Mouse (Mus musculus): ENCODE results near the gene Ssmem1. TPM values are rescaled to one million over a fixed set of nuclear protein-coding genes. Genes with fewer than 3 reads are reported as not detected.
A peak's percentile ranks its signal among the peaks of the same experiment; 100 is the strongest.

Ssmem1 gene
- polyA plus RNA-seq (2015; fragmentation: Nextera tagmentation; extraction: Ambion mirVana): 0.23 TPM in 1 of 2 replicates, not detected in the other

DNA sequence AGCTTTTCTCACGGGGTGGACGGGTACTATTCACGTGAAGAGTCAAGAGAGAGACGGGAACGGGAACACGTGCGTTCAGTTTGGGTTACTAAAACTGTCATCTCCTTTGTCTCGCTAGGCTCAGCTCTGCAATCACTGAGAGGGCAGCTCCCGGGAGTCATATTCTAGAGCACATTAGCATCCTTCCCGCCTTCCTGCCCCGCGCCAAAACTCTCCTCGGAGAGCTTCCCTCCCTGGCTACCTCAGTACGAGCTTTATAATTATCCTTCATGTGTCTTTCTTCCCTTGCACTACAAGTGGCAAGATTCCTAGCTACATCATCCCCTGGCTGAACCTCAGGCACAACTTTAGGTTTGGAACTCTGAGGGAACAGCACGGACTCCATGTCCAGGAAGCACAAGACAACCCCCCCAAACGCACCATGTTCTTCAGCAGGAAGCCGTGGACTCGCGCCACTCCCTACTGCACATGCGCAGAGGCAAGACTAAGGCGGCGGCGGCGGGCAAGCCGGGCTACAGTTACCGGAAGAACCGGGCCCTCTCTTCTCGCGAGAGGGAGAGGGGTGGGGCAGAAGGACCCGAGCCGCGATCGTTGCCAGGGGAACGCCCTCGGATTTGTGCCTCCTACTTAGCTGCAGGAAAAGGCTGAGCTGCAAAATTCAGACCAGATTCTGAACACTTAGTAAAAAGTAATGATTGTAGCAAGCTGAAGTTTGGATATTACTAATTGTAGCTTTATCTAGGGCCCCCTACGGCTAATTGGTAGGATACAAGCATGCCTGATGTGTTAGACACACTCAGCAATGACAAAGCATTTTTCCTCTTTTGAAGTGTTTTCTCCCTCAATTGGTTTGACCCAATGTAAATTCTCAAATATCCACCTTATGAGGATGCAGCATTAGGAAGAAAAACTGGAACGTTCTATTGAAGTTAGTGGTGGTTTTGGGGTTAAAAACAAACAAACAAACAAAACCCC, at the start of gene Ssmem1, which contains the start of gene Tmem209:
Gene Ssmem1, plus strand, starts transcription at position 585 of the 975 bp plus-strand sequence.
Gene Tmem209, minus strand, starts transcription at position 519 of the 975 bp plus-strand sequence.
- WGBS: under 1% methylated on average over 37 of the region's 37 CpGs
- H3K4me1 ChIP-seq: peaks cover 20% of the 10 kb centered on the region
- ATAC-seq (ENCODE audit: insufficient number of reproducible peaks, insufficient read depth, low FRiP score, low TSS enrichment, low read depth): peak; percentile 98
- peaks cover 20% of the 10 kb centered on the region for H3K36me3 ChIP-seq
- peak within 1 kb of the TSS; percentile 99 for H3K27ac ChIP-seq
- H3K9me3 ChIP-seq: no peaks in the 10 kb centered on the region
- H3K4me2 ChIP-seq: peak within 1 kb of the TSS; percentile 68
- no peaks in the 10 kb centered on the region for H3K27me3 ChIP-seq
- H3K9ac ChIP-seq: peak within 1 kb of the TSS; percentile 89
- H3K4me3 ChIP-seq: peak within 1 kb of the TSS; percentile 57

GRCm38 (mm10) chr6:30460750-30461446, 48.8 kb upstream of the Ssmem1 start:
- Histone ChIP-seq H3K9ac (peak overlapping the region; percentile 75), H3K4me3 (peak overlapping the region; percentile 11), H3K27ac (peak overlapping the region; percentile 97), H3K9me3 (no peaks in the 10 kb centered on the region), H3K4me1 (peaks cover 32% of the 10 kb centered on the region), H3K4me2 (peak overlapping the region; percentile 64), H3K36me3 (0 out of 2 replicates have a peak, but pooled peaks cover 2% of the 10 kb centered on the region), H3K27me3 (no peaks in the 10 kb centered on the region)
- ATAC-seq (ENCODE audit: insufficient number of reproducible peaks, insufficient read depth, low FRiP score, low TSS enrichment, low read depth): peak; percentile 81
- 14% methylated on average over 19 of the region's 19 CpGs for WGBS

DNA sequence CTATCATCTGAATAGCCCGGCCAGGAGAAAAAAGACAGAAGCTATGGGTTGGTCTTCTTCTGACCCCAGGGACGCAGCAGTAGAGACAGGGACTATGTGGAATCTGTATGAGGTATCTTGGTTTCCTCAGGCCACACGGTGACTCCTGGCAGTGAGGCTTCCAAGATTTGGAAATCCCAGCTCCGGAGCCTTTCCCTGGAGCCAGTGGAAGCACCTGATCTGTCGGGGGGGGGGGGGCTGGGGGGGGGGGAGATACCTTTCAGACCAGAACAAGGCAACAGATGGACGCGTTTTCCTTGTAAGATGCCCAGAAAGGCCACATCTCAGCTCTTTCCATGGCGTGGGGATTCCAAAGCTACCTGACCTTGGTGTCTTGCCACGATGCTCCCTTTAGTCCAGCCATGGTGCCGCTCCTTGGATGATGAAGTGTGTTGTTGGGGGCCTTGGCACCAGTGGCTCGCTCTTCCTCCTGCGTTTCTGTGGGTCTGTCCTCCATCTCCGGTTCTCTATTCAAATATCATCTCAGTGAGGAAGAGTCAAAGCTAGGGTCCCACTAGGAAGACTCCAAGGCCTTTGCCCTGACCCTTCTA, 47.8 kb upstream of the Ssmem1 start:
- H3K36me3 ChIP-seq: no peaks in the 10 kb centered on the region
- H3K27ac ChIP-seq: peak overlapping the region; percentile 97
- no peaks in the 10 kb centered on the region for H3K9me3 ChIP-seq
- H3K4me2 ChIP-seq: no peak overlapping the region
- no peaks in the 10 kb centered on the region for H3K27me3 ChIP-seq
- 0 out of 2 replicates have a peak overlapping the region, but pooled peaks have one; percentile 75 for H3K9ac ChIP-seq
- WGBS: 92% methylated on average over 12 of the region's 13 CpGs
- H3K4me3 ChIP-seq: no peak overlapping the region
- H3K4me1 ChIP-seq: peaks cover 41% of the 10 kb centered on the region
- no peak for ATAC-seq (ENCODE audit: insufficient number of reproducible peaks, insufficient read depth, low FRiP score, low TSS enrichment, low read depth)

GRCm38 (mm10) chr6:30462822-30463221, 46.8 kb upstream of the Ssmem1 start:
- H3K27ac ChIP-seq: 0 out of 2 replicates have a peak overlapping the region, but pooled peaks have one; percentile 4

DNA sequence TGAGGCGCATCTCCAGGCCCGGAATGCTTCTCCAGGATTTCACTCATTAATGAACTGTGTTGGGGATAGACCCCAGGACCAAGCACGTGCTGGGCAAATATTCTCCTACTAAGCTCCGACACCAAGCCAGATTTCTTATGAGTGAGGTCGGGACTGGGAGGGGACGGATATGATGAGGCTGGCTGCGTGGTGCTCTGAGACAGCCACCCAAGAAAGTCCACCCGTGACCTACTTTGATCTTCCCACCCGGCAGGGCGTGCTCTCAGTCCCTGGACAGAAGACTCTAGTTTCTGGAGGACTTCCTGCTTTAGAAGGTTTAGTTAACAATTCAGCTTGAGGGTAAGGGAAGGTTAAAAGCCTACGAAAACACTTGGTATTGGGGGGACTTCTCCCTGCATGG, 44.1 kb upstream of the Ssmem1 start:
- Histone ChIP-seq H3K27ac (no peak overlapping the region), H3K36me3 (no peaks in the 10 kb centered on the region), H3K4me3 (no peak overlapping the region), H3K9ac (no peak overlapping the region), H3K27me3 (no peaks in the 10 kb centered on the region), H3K9me3 (0 out of 2 replicates have a peak, but pooled peaks cover 3% of the 10 kb centered on the region), H3K4me1 (peaks cover 43% of the 10 kb centered on the region), H3K4me2 (no peak overlapping the region)
- ATAC-seq (ENCODE audit: insufficient number of reproducible peaks, insufficient read depth, low FRiP score, low TSS enrichment, low read depth): no peak
- WGBS: 86% methylated on average over 11 of the region's 11 CpGs

More at GRCm38 (mm10) chr6:30462822-30463221, 46.8 kb upstream of the Ssmem1 start:
- no peaks in the 10 kb centered on the region for H3K9me3 ChIP-seq
- H3K4me1 ChIP-seq: peaks cover 46% of the 10 kb centered on the region
- 17% methylated on average over 7 of the region's 7 CpGs for WGBS
- H3K27me3 ChIP-seq: no peaks in the 10 kb centered on the region
- no peak overlapping the region for H3K4me2 ChIP-seq
- H3K9ac ChIP-seq: no peak overlapping the region
- H3K36me3 ChIP-seq: no peaks in the 10 kb centered on the region
- no peak overlapping the region for H3K4me3 ChIP-seq
- no peak for ATAC-seq (ENCODE audit: insufficient number of reproducible peaks, insufficient read depth, low FRiP score, low TSS enrichment, low read depth)

GRCm38 (mm10) chr6:30468058-30468457, 41.6 kb upstream of the Ssmem1 start:
- WGBS: 52% methylated on average over 1 of the region's 1 CpGs
- no peak overlapping the region for H3K27ac ChIP-seq
- H3K4me3 ChIP-seq: no peak overlapping the region

GRCm38 (mm10) chr6:30468684-30469083, 41.0 kb upstream of the Ssmem1 start:
- Histone ChIP-seq H3K9me3 (0 out of 2 replicates have a peak, but pooled peaks cover 6% of the 10 kb centered on the region), H3K9ac (0 out of 2 replicates have a peak overlapping the region, but pooled peaks have one; percentile 1), H3K36me3 (no peaks in the 10 kb centered on the region), H3K27me3 (no peaks in the 10 kb centered on the region), H3K4me2 (no peak overlapping the region), H3K4me1 (peaks cover 22% of the 10 kb centered on the region), H3K4me3 (no peak overlapping the region), H3K27ac (no peak overlapping the region)
- ATAC-seq (ENCODE audit: insufficient number of reproducible peaks, insufficient read depth, low FRiP score, low TSS enrichment, low read depth): no peak
- 59% methylated on average over 12 of the region's 12 CpGs for WGBS

More at GRCm38 (mm10) chr6:30468058-30468457, 41.6 kb upstream of the Ssmem1 start:
- Histone ChIP-seq H3K9ac (no peak overlapping the region), H3K27me3 (no peaks in the 10 kb centered on the region), H3K9me3 (0 out of 2 replicates have a peak, but pooled peaks cover 6% of the 10 kb centered on the region), H3K4me2 (no peak overlapping the region), H3K4me1 (peaks cover 22% of the 10 kb centered on the region), H3K36me3 (no peaks in the 10 kb centered on the region)
- no peak for ATAC-seq (ENCODE audit: insufficient number of reproducible peaks, insufficient read depth, low FRiP score, low TSS enrichment, low read depth)

DNA sequence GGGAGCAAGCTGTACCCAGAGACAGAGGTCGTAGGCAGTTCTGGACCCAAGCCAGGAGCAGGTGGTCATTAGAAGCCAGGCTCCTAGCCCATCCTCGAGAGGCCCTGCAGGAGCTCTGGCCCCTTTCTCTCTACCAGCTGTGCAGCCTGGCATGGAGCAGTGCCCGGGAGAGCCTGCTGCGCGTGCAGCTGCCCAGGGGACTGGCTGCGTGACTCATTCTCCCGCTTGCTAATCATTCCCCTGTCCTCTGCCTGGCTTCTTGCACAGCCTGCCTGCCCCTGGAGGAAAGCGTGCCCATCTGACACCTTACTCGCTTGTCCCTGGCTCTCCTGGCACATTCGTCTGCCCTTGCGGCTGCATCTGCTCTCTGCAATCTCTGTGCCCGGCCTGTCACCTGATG, 40.3 kb upstream of the Ssmem1 start:
- no peaks in the 10 kb centered on the region for H3K27me3 ChIP-seq
- no peaks in the 10 kb centered on the region for H3K36me3 ChIP-seq
- WGBS: 85% methylated on average over 12 of the region's 12 CpGs
- H3K27ac ChIP-seq: no peak overlapping the region
- H3K9me3 ChIP-seq: 0 out of 2 replicates have a peak, but pooled peaks cover 6% of the 10 kb centered on the region
- H3K4me1 ChIP-seq: peaks cover 22% of the 10 kb centered on the region
- no peak overlapping the region for H3K9ac ChIP-seq
- H3K4me3 ChIP-seq: no peak overlapping the region
- no peak overlapping the region for H3K4me2 ChIP-seq
- no peak for ATAC-seq (ENCODE audit: insufficient number of reproducible peaks, insufficient read depth, low FRiP score, low TSS enrichment, low read depth)

- H3K4me3 ChIP-seq: no peak overlapping the region
- no peaks in the 10 kb centered on the region for H3K27me3 ChIP-seq
- H3K4me2 ChIP-seq: no peak overlapping the region
- no peak overlapping the region for H3K9ac ChIP-seq
- 0 out of 2 replicates have a peak overlapping the region, but pooled peaks have one; percentile 33 for H3K27ac ChIP-seq
- no peak for ATAC-seq (ENCODE audit: insufficient number of reproducible peaks, insufficient read depth, low FRiP score, low TSS enrichment, low read depth)
- H3K4me1 ChIP-seq: peaks cover 14% of the 10 kb centered on the region
- H3K9me3 ChIP-seq: 0 out of 2 replicates have a peak, but pooled peaks cover 6% of the 10 kb centered on the region
- 24% methylated on average over 3 of the region's 3 CpGs for WGBS
- no peaks in the 10 kb centered on the region for H3K36me3 ChIP-seq
Observed at GRCm38 (mm10) chr6:30471706-30472105, 37.9 kb upstream of the Ssmem1 start.

GRCm38 (mm10) chr6:30476025-30476765, 33.5 kb upstream of the Ssmem1 start:
- Histone ChIP-seq H3K4me1 (peaks cover 5% of the 10 kb centered on the region; the same call in 1 of the 2 replicates), H3K36me3 (peaks cover 27% of the 10 kb centered on the region), H3K9me3 (no peaks in the 10 kb centered on the region), H3K4me2 (no peak overlapping the region), H3K27ac (no peak overlapping the region), H3K9ac (no peak overlapping the region), H3K4me3 (no peak overlapping the region), H3K27me3 (no peaks in the 10 kb centered on the region)
- 68% methylated on average over 10 of the region's 10 CpGs for WGBS
- ATAC-seq (ENCODE audit: insufficient number of reproducible peaks, insufficient read depth, low FRiP score, low TSS enrichment, low read depth): no peak

Data from embryonic facial prominence, embryonic 13.5 days (tissue).